In the genomic region with DNA sequence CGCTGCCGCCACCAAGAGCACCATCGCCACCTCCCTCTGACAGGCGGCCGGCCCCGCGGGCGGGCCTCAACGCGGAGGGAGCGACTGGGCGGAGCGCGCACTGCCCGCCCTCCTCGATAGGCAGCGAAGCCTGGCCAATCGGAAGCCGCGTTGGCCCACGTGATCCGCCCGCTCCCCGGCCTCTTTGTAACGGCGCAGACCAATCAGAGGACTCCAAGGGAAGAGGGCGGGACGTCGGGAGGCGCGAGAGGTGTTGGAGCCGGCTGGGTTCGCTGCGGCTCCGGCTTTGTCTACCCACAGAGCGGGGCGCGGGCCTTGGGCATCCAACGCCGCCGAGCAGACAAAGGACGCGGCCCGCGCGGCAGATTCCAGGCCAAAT, we compare ENCODE assay signal across 8 mouse cellular contexts. TPM values are rescaled to one million over a fixed set of nuclear protein-coding genes. Genes with fewer than 3 reads are reported as not detected.
A peak's percentile ranks its signal among the peaks of the same experiment; 100 is the strongest.
DNase-seq lines count a peak whose midpoint lies in the region; ATAC-seq and TF ChIP-seq lines count a peak whose summit lies in the region.

Gene Megf9, minus strand, starts transcription at position 105 of the 379 bp plus-strand sequence.

- H3K79me2 ChIP-seq in C2C12 (ENCODE audit: control insufficient read depth, insufficient read depth): no peaks in the 10 kb centered on the region

- ATAC-seq in erythroblast, adult 5-6 weeks (replicated peaks; ENCODE audit: low FRiP score, poor library complexity, severe bottlenecking): peak; percentile 97
- ATAC-seq in kidney, embryonic 14.5 days (ENCODE audit: low FRiP score, low TSS enrichment): peak; percentile 96
- peak; percentile 99 for ATAC-seq in limb, embryonic 14.5 days (ENCODE audit: low FRiP score, low read depth)
- ATAC-seq in midbrain, embryonic 16.5 days: peak; percentile 99

- WGBS in heart, embryonic 10.5 days: under 1% methylated on average over 46 of the region's 46 CpGs
- under 1% methylated on average over 46 of the region's 46 CpGs for WGBS in kidney, embryonic 14.5 days
- WGBS in limb, embryonic 14.5 days: 6% methylated on average over 35 of the region's 46 CpGs
- under 1% methylated on average over 45 of the region's 46 CpGs for WGBS in midbrain, embryonic 16.5 days
- 1% methylated on average over 46 of the region's 46 CpGs for WGBS in spleen, adult 2 months

- no peaks in the 10 kb centered on the region for H3K79me3 ChIP-seq in C2C12 (ENCODE audit: low read depth)

- peak within 1 kb of the TSS; percentile 89 for H3ac ChIP-seq in C2C12 (ENCODE audit: control insufficient read depth, insufficient read length, low read depth)

- H3K9ac ChIP-seq in kidney, embryonic 14.5 days (ENCODE audit: low read depth, low read length): peak within 1 kb of the TSS; percentile 79
- H3K9ac ChIP-seq in limb, embryonic 14.5 days (ENCODE audit: low read depth, low read length, severe bottlenecking): peak within 1 kb of the TSS; percentile 96
- peak within 1 kb of the TSS; percentile 100 for H3K9ac ChIP-seq in midbrain, embryonic 16.5 days (ENCODE audit: low read depth, low read length)

- no peaks in the 10 kb centered on the region for H3K9me3 ChIP-seq in heart, embryonic 10.5 days
- H3K9me3 ChIP-seq in kidney, embryonic 14.5 days (ENCODE audit: control insufficient read depth, low read length): no peaks in the 10 kb centered on the region
- no peaks in the 10 kb centered on the region for H3K9me3 ChIP-seq in limb, embryonic 14.5 days (ENCODE audit: control insufficient read depth, low read length)
- H3K9me3 ChIP-seq in midbrain, embryonic 16.5 days (replicated peaks; ENCODE audit: control insufficient read depth, low read length, poor library complexity, severe bottlenecking): no peaks in the 10 kb centered on the region

- peak within 1 kb of the TSS; percentile 99 for H3K27ac ChIP-seq in heart, embryonic 10.5 days
- peak within 1 kb of the TSS; percentile 91 for H3K27ac ChIP-seq in kidney, embryonic 14.5 days (ENCODE audit: low read depth, low read length)
- H3K27ac ChIP-seq in limb, embryonic 14.5 days (replicated peaks; ENCODE audit: low read depth, low read length): peak within 1 kb of the TSS; percentile 94
- H3K27ac ChIP-seq in midbrain, embryonic 16.5 days (ENCODE audit: low read length): peak within 1 kb of the TSS; percentile 100
- H3K27ac ChIP-seq in spleen, adult 2 months (ENCODE audit: insufficient read depth, low read length): peak within 1 kb of the TSS; percentile 60

- no peak for TF ChIP-seq CTCF in C2C12 (IDR thresholded peaks at IDR 0.05; ENCODE audit: control insufficient read depth, insufficient read depth, insufficient read length)
- TF ChIP-seq CTCF in brain, embryonic 14.5 days (IDR thresholded peaks at IDR 0.05; ENCODE audit: borderline replicate concordance, extremely low read depth, insufficient read depth, insufficient read length): no peak
- TF ChIP-seq CTCF in spleen, adult 2 months (IDR thresholded peaks at IDR 0.05; ENCODE audit: extremely low read depth, insufficient read depth, insufficient read length, insufficient replicate concordance): no peak

- peak within 1 kb of the TSS; percentile 85 for H3K4me2 ChIP-seq in kidney, embryonic 14.5 days (replicated peaks; ENCODE audit: low read depth, low read length)
- H3K4me2 ChIP-seq in limb, embryonic 14.5 days (replicated peaks; ENCODE audit: low read depth, low read length, severe bottlenecking): peak within 1 kb of the TSS; percentile 88
- H3K4me2 ChIP-seq in midbrain, embryonic 16.5 days (ENCODE audit: low read length): peak within 1 kb of the TSS; percentile 91

- H3K4me3 ChIP-seq in C2C12 (ENCODE audit: insufficient read depth, poor library complexity, severe bottlenecking): peak within 1 kb of the TSS; percentile 56
- peak within 1 kb of the TSS; percentile 85 for H3K4me3 ChIP-seq in heart, embryonic 10.5 days
- H3K4me3 ChIP-seq in kidney, embryonic 14.5 days (ENCODE audit: low read length): peak within 1 kb of the TSS; percentile 78
- H3K4me3 ChIP-seq in limb, embryonic 14.5 days (replicated peaks; ENCODE audit: low read length): peak within 1 kb of the TSS; percentile 82
- peak within 1 kb of the TSS; percentile 89 for H3K4me3 ChIP-seq in midbrain, embryonic 16.5 days (ENCODE audit: low read depth, low read length)
- H3K4me3 ChIP-seq in spleen, adult 2 months (ENCODE audit: extremely low read depth, insufficient read depth, insufficient read length): peak within 1 kb of the TSS; percentile 88

- H3K27me3 ChIP-seq in C2C12 (ENCODE audit: control insufficient read depth, insufficient read depth, insufficient read length): no peaks in the 10 kb centered on the region
- no peaks in the 10 kb centered on the region for H3K27me3 ChIP-seq in heart, embryonic 10.5 days (ENCODE audit: insufficient read depth, poor library complexity, severe bottlenecking)
- no peaks in the 10 kb centered on the region for H3K27me3 ChIP-seq in kidney, embryonic 14.5 days (ENCODE audit: control insufficient read depth, insufficient read depth, low read length)
- no peaks in the 10 kb centered on the region for H3K27me3 ChIP-seq in limb, embryonic 14.5 days (ENCODE audit: control insufficient read depth, insufficient read depth, low read length)
- no peaks in the 10 kb centered on the region for H3K27me3 ChIP-seq in midbrain, embryonic 16.5 days (ENCODE audit: control insufficient read depth, insufficient read depth, low read depth, low read length)
- peaks cover 2% of the 10 kb centered on the region; the same call in 1 of the 2 replicates for H3K27me3 ChIP-seq in spleen, adult 2 months (ENCODE audit: control insufficient read depth, insufficient read depth, low read length)

- H3K4me1 ChIP-seq in heart, embryonic 10.5 days: peaks cover 15% of the 10 kb centered on the region
- peaks cover 15% of the 10 kb centered on the region for H3K4me1 ChIP-seq in kidney, embryonic 14.5 days (ENCODE audit: control insufficient read depth, insufficient read depth, low read length)
- H3K4me1 ChIP-seq in limb, embryonic 14.5 days (ENCODE audit: control insufficient read depth, insufficient read depth, low read length): peaks cover 14% of the 10 kb centered on the region
- peaks cover 36% of the 10 kb centered on the region for H3K4me1 ChIP-seq in midbrain, embryonic 16.5 days (ENCODE audit: control insufficient read depth, insufficient read depth, low read length)
- H3K4me1 ChIP-seq in spleen, adult 2 months (ENCODE audit: control insufficient read depth, insufficient read depth, insufficient read length): peaks cover 6% of the 10 kb centered on the region; the same call in 1 of the 2 replicates

- peak; percentile 100 for DNase-seq in brain, embryonic 14.5 days (ENCODE audit: low read depth)
- peak; percentile 99 for DNase-seq in heart, embryonic 10.5 days (ENCODE audit: low spot score)
- DNase-seq in limb, embryonic 14.5 days (ENCODE audit: low spot score): peak; percentile 98
- DNase-seq in spleen, adult 2 months (ENCODE audit: low read depth in 1 of 2, low spot score in 2 of 2): peak; percentile 93 to 98

- peak; percentile 92 for TF ChIP-seq POLR2A in brain, embryonic 14.5 days (IDR thresholded peaks at IDR 0.05; ENCODE audit: borderline replicate concordance, extremely low read depth, insufficient read depth, insufficient read length, poor library complexity, severe bottlenecking)
- TF ChIP-seq POLR2A in limb, embryonic 14.5 days (IDR thresholded peaks at IDR 0.05; ENCODE audit: borderline replicate concordance, extremely low read depth, insufficient read depth, insufficient read length): peak; percentile 95
- peak; percentile 0; the same call in 1 of the 2 replicates for TF ChIP-seq POLR2A in spleen, adult 2 months (IDR thresholded peaks at IDR 0.05; ENCODE audit: low read depth, low read length)

- H3K36me3 ChIP-seq in C2C12 (ENCODE audit: control insufficient read depth, insufficient read depth): no peaks in the 10 kb centered on the region
- no peaks in the 10 kb centered on the region for H3K36me3 ChIP-seq in heart, embryonic 10.5 days
- no peaks in the 10 kb centered on the region for H3K36me3 ChIP-seq in kidney, embryonic 14.5 days (ENCODE audit: control insufficient read depth, insufficient read depth, low read length)
- no peaks in the 10 kb centered on the region for H3K36me3 ChIP-seq in limb, embryonic 14.5 days (ENCODE audit: control insufficient read depth, insufficient read depth, low read length)
- no peaks in the 10 kb centered on the region for H3K36me3 ChIP-seq in midbrain, embryonic 16.5 days (ENCODE audit: control insufficient read depth, insufficient read depth, low read length)
- no peaks in the 10 kb centered on the region for H3K36me3 ChIP-seq in spleen, adult 2 months (ENCODE audit: control insufficient read depth, insufficient read depth, low read length)

TF ChIP-seq in C2C12, 6 proteins besides CTCF, POLR2A, EP300 and RAD21:
- TF ChIP-seq USF1 (IDR thresholded peaks at IDR 0.05; ENCODE audit: low read depth) (peak; percentile 91), MAX (IDR thresholded peaks at IDR 0.05) (peak; percentile 18), MYOG (IDR thresholded peaks at IDR 0.05; ENCODE audit: control insufficient read depth, extremely low read depth, insufficient read length) (no peak), CEBPB (IDR thresholded peaks at IDR 0.05; ENCODE audit: low read depth) (no peak), MYOD1 (IDR thresholded peaks at IDR 0.05; ENCODE audit: control insufficient read depth, insufficient read length, low read depth) (no peak)

RNA-seq across cellular contexts. Expression of gene Megf9, which starts in this region (rescaled TPM):
- polyA plus RNA-seq in C2C12 (2012; fragmentation: generic; extraction: Trizol): 1.7 TPM
- polyA plus RNA-seq in brain, embryonic 14.5 days (2012; rRNA removed): 28.3 and 35.1 TPM in 2 replicates
- 21.1 and 21.9 TPM in 2 replicates for total RNA-seq in erythroblast, adult 5-6 weeks (2015; ENCODE audit: low replicate concordance)
- total RNA-seq in erythroblast, adult 5-6 weeks (2017; ENCODE audit: low replicate concordance): 7.0 and 10.0 TPM in 2 replicates
- 4.6 and 5.5 TPM in 2 replicates for polyA plus RNA-seq in heart, embryonic 10.5 days (2016; fragmentation: Nextera tagmentation; extraction: Ambion mirVana)
- polyA plus RNA-seq in kidney, embryonic 14.5 days (2014; fragmentation: Nextera tagmentation; extraction: Ambion mirVana): 13.9 and 21.1 TPM in 2 replicates
- 9.2 and 11.8 TPM in 2 replicates for polyA plus RNA-seq in limb, embryonic 14.5 days (2012; rRNA removed)
- 16.5 and 17.3 TPM in 2 replicates for polyA plus RNA-seq in limb, embryonic 14.5 days (2014; fragmentation: Nextera tagmentation; extraction: Ambion mirVana)
- 26.1 and 29.1 TPM in 2 replicates for polyA plus RNA-seq in midbrain, embryonic 16.5 days (2015; fragmentation: Nextera tagmentation; extraction: Ambion mirVana)
- 4.1 and 6.2 TPM in 2 replicates for polyA plus RNA-seq in spleen, adult 2 months (2012; rRNA removed)

Comparison
In these comparisons a context has a peak if more than half of its experiments do, and no peak if none do; other contexts are left out.
1. Peak in every context shown above with its lines: DNase-seq, ATAC-seq, H3K4me3 ChIP-seq and H3K27ac ChIP-seq.
2. POLR2A ChIP-seq: peak in every context shown above with its lines; median percentile 95 in limb, embryonic 14.5 days; 92 in brain, embryonic 14.5 days; 0 in spleen, adult 2 months.